Mouse (Mus musculus): ENCODE measurements around the gene Pdxp. TPM values are rescaled to one million over a fixed set of nuclear protein-coding genes. Genes with fewer than 3 reads are reported as not detected.

The Pdxp gene
- total RNA-seq (2021) = 1 to 10 TPM; 2.3 TPM
- long read RNA-seq, experiment 1, partial matches to known transcripts = 0 of 2 reads
- long read RNA-seq, experiment 1, other reads (novel, unspliced or antisense) = 1 of 2 reads
- long read RNA-seq, experiment 2, partial matches to known transcripts = 0 of 1 reads
- long read RNA-seq, experiment 2, other reads (novel, unspliced or antisense) = 0 of 1 reads

- peak; percentile 96 for DNase-seq
Measured at GRCm38 (mm10) chr15:78913632-78914090, at the start of gene Pdxp. Gene Pdxp, plus strand, starts transcription at chr15:78913919.

- no peak for DNase-seq
Measured at GRCm38 (mm10) chr15:78868398-78868797, 45.3 kb upstream of the Pdxp start.

GRCm38 (mm10) chr15:78868826-78869233 is 44.9 kb upstream of the Pdxp start:
- DNase-seq = no peak

- no peak for DNase-seq
Measured at GRCm38 (mm10) chr15:78869775-78870174, 43.9 kb upstream of the Pdxp start.

GRCm38 (mm10) chr15:78872021-78872608 is 41.6 kb upstream of the Pdxp start:
- DNase-seq = no peak

GRCm38 (mm10) chr15:78873803-78874435 is 39.8 kb upstream of the Pdxp start:
- no peak for DNase-seq

GRCm38 (mm10) chr15:78874989-78875388 is 38.7 kb upstream of the Pdxp start:
- DNase-seq = no peak

- DNase-seq = no peak
Measured at GRCm38 (mm10) chr15:78875537-78875936, 38.2 kb upstream of the Pdxp start.

- peak; percentile 64 for DNase-seq
Measured at GRCm38 (mm10) chr15:78876258-78876696, 37.4 kb upstream of the Pdxp start.

GRCm38 (mm10) chr15:78876991-78877809 is 36.5 kb upstream of the Pdxp start, which contains the start of gene Gga1:
Gene Gga1, plus strand, starts transcription at chr15:78877190.
- DNase-seq = peak; percentile 92

- peak; percentile 25 for DNase-seq
Measured at GRCm38 (mm10) chr15:78877810-78878390, 35.8 kb upstream of the Pdxp start.

- DNase-seq = peak; percentile 52
Measured at GRCm38 (mm10) chr15:78878792-78879516, 34.8 kb upstream of the Pdxp start.

- no peak for DNase-seq
Measured at GRCm38 (mm10) chr15:78880432-78880831, 33.3 kb upstream of the Pdxp start.

- no peak for DNase-seq
Measured at GRCm38 (mm10) chr15:78881828-78882227, 31.9 kb upstream of the Pdxp start.

GRCm38 (mm10) chr15:78889401-78889853 is 24.3 kb upstream of the Pdxp start:
- DNase-seq = peak; percentile 35

- no peak for DNase-seq
Measured at GRCm38 (mm10) chr15:78892440-78892839, 21.3 kb upstream of the Pdxp start.

- DNase-seq = no peak
Measured at GRCm38 (mm10) chr15:78894726-78895125, 19.0 kb upstream of the Pdxp start.

GRCm38 (mm10) chr15:78895741-78896140 is 18.0 kb upstream of the Pdxp start:
- DNase-seq = no peak

- no peak for DNase-seq
Measured at GRCm38 (mm10) chr15:78896149-78896548, 17.6 kb upstream of the Pdxp start.

- DNase-seq = no peak
Measured at GRCm38 (mm10) chr15:78897488-78897887, 16.2 kb upstream of the Pdxp start.

- no peak for DNase-seq
Measured at GRCm38 (mm10) chr15:78898507-78899001, 15.2 kb upstream of the Pdxp start.
